Mouse (Mus musculus) intestine, embryonic 14.5 days (tissue): Measurements from ENCODE around the gene Ankra2. TPM values are rescaled to one million over a fixed set of nuclear protein-coding genes. Genes with fewer than 3 reads are reported as not detected.
A peak's percentile ranks its signal among the peaks of the same experiment; 100 is the strongest.

Experiments used
- ATAC-seq: fragments of 200-750 bp; cut with Nextera tagmentation; replicated peaks from 2 replicates; pipeline ENCODE4 v1.8.0; 2017; ENCODE audit warnings: low read depth, moderate number of reproducible peaks, moderate TSS enrichment, moderate library complexity; ENCODE audit not compliant: low FRiP score, low TSS enrichment
- DNase-seq: peaks from one replicate; pipeline ENCODE4 v3.0.0-alpha.2; 2018; ENCODE audit warnings: low spot score
- H3K27ac ChIP-seq: fragments of 300-500 bp; sonication (generic); 2 replicates; pipeline ENCODE4 v1.5.1; 2014; ENCODE audit warnings: low read depth, mild to moderate bottlenecking, control low read depth
- H3K27me3 ChIP-seq: fragments of 300-500 bp; sonication (generic); replicated peaks from 2 replicates; pipeline ENCODE4 v1.6.1; 2014; ENCODE audit warnings: low read length, control low read depth; ENCODE audit not compliant: control insufficient read depth, insufficient read depth
- H3K36me3 ChIP-seq: fragments of 300-500 bp; sonication (generic); 2 replicates; pipeline ENCODE4 v1.6.1; 2014; ENCODE audit warnings: low read length, control low read depth; ENCODE audit not compliant: control insufficient read depth, insufficient read depth
- H3K4me1 ChIP-seq: fragments of 300-500 bp; sonication (generic); replicated peaks from 2 replicates; pipeline ENCODE4 v1.6.1; 2014; ENCODE audit warnings: low read length, control low read depth, mixed read lengths; ENCODE audit not compliant: control insufficient read depth, insufficient read depth
- H3K4me2 ChIP-seq: fragments of 300-500 bp; sonication (generic); 2 replicates; pipeline ENCODE4 v1.6.1; 2014; ENCODE audit warnings: low read length
- H3K4me3 ChIP-seq: fragments of 300-500 bp; sonication (generic); 2 replicates; pipeline ENCODE4 v1.5.1; 2014; ENCODE audit warnings: low read depth, low read length, control low read depth, mixed read lengths
- H3K9ac ChIP-seq: fragments of 300-500 bp; sonication (generic); 2 replicates; pipeline ENCODE4 v1.6.1; 2014; ENCODE audit warnings: mild to moderate bottlenecking, low read length
- H3K9me3 ChIP-seq: fragments of 300-500 bp; sonication (generic); 2 replicates; pipeline ENCODE4 v1.6.1; 2016; ENCODE audit warnings: low read length, control low read depth; ENCODE audit not compliant: control insufficient read depth
- WGBS: fragments of 180-500 bp; shearing (Covaris S2); extraction: QIAGEN DNeasy Blood & Tissue Kit; methylation state at CpG from one replicate; pipeline ENCODE4 v1.1.7; 2014; 5-methylcytosine and 5-hydroxymethylcytosine counted together
- polyA plus RNA-seq: library from polyadenylated mRNA; unstranded; fragments of >200 nt; fragmentation: Nextera tagmentation; extraction: Ambion mirVana; gene quantifications from 2 replicates; pipeline ENCODE4 v1.2.1, GENCODE M21; 2014

The Ankra2 gene
- polyA plus RNA-seq, 1 experiment from 2014 or later, result 26.4 TPM

DNA sequence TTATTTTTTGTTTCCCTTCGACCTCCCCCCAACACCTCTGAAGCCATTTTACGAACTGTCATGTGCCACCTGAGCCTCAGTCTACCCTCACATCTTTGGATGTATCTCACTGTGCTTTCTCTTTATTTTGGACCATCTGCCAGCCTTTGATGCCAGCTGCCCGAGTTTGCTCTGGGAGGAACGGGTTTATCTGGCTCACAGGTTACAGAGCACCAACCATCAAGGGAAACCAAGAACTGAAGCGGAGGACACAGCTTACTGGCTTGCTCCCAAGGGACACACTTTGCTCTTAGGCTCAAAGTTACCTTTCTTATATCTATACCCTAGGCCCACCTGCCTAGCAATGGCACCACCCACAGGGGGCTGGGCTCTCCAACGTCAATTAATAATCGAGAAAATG is 17.5 kb upstream of the Ankra2 start:
- Histone ChIP-seq H3K4me1 (no peaks in the 10 kb centered on the region), H3K4me2 (no peak overlapping the region), H3K4me3 (no peak overlapping the region), H3K9me3 (no peaks in the 10 kb centered on the region), H3K27me3 (no peaks in the 10 kb centered on the region), H3K9ac (no peak overlapping the region), H3K36me3 (peaks cover 39% of the 10 kb centered on the region), H3K27ac (no peak overlapping the region)
- DNase-seq (no peak), ATAC-seq (no peak)
- 70% methylated on average over 7 of the region's 7 CpGs for WGBS

DNA sequence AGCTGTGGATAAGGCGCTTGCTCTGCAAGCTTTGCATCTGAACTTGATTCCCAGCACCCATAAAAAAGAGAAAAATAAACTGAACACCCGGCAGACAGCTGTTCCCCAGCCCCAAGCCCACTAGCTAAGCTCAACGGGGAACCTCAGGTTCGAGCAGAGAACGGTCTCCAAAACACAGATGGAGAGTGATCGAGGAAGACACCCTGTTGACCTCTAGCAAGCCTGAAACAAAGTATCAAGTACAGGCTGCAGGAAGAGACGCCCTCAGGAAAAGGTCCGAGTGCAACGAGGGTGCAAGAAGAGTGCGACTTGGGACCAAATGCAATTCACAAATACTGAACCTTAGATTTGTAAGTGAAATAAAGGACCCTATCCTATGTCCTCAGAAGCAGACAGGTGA is 13.3 kb upstream of the Ankra2 start:
- Histone ChIP-seq H3K36me3 (peaks cover 80% of the 10 kb centered on the region), H3K9ac (no peak overlapping the region), H3K27me3 (no peaks in the 10 kb centered on the region), H3K27ac (no peak overlapping the region), H3K9me3 (no peaks in the 10 kb centered on the region), H3K4me2 (no peak overlapping the region), H3K4me3 (no peak overlapping the region), H3K4me1 (no peaks in the 10 kb centered on the region)
- 91% methylated on average over 10 of the region's 10 CpGs for WGBS
- DNase-seq (no peak), ATAC-seq (no peak)

DNA sequence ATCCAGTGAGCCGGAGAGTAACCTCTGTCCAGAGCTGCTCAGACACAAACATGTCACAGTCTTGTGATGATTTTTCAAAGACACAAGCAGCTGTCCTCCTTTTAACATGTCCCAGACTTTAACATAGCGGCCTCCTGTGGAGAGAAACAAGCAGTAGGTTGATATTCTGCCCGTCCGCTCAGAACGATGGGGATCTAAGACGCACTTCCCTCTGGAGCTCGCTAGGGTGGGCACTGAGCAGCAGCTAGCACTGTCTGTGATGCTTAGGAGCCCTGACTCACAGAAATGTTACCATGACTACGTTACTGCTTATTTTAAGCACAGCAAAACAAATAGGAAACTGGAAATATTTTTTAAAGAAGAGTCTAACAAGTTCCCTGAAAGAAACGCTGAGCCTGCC is 8.0 kb upstream of the Ankra2 start:
- Histone ChIP-seq H3K9ac (no peak overlapping the region), H3K27me3 (no peaks in the 10 kb centered on the region), H3K9me3 (no peaks in the 10 kb centered on the region), H3K4me2 (no peak overlapping the region), H3K4me1 (no peaks in the 10 kb centered on the region), H3K4me3 (no peak overlapping the region), H3K27ac (no peak overlapping the region), H3K36me3 (peaks cover 97% of the 10 kb centered on the region)
- WGBS, result 73% methylated on average over 9 of the region's 9 CpGs
- DNase-seq (no peak), ATAC-seq (no peak)

DNA sequence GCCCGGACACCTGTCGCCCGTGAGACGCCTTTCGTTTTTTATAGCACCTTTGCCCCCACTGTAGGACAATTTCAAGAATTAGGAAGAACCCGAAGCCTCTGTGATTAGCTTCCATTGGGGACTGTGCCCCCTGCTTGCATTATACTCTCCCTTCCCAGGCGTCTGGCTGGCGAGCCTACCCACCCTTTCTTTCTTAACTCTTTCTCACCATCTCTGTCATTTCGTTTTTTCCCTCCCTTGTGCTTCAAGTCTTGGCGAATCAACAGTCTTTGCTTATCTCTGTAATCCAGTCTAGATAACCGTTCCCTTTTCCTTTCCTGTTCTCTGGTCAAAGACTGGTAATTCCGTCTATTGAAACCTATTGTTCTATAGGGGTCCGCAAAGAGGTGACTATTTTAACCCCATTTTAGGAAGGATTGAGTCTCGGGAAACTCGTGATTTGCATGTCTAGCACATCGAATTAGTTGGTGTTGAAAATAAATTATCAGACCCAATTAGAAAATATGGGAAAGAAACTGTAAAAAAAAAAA is 649 bp downstream of the Ankra2 start:
- Histone ChIP-seq H3K4me1 (peaks cover 17% of the 10 kb centered on the region), H3K36me3 (peaks cover 31% of the 10 kb centered on the region), H3K4me2 (peak overlapping the region; percentile 82), H3K27me3 (no peaks in the 10 kb centered on the region), H3K4me3 (peak overlapping the region; percentile 89), H3K9me3 (no peaks in the 10 kb centered on the region), H3K9ac (peak overlapping the region; percentile 75), H3K27ac (peak overlapping the region; percentile 91)
- 1% methylated on average over 16 of the region's 16 CpGs for WGBS
- ATAC-seq (no peak), DNase-seq (no peak)

DNA sequence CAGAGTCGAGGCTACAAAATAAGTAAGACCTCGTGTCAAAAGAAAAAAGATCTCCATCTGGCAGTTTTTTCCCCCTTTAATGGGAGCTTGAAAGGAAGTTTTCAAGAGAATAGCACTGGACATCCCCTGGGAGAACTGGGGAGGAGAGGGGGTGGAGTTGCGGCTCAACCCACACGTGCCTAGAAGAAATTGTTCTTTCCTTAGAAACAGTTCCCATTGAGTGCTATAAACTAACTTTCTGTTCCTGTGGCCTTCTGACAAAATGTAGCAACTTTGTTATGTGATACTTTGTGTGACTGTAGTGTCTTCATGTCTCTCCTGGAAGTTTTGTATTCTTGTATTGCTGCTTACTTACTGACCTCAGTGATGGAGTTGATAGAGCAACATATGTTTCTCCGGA is 1.2 kb downstream of the Ankra2 start:
- peak overlapping the region; percentile 75 for H3K9ac ChIP-seq
- ATAC-seq (no peak), DNase-seq (no peak)
- peak overlapping the region; percentile 89 for H3K4me3 ChIP-seq
- H3K9me3 ChIP-seq, result no peaks in the 10 kb centered on the region
- 33% methylated on average over 5 of the region's 5 CpGs for WGBS
- no peaks in the 10 kb centered on the region for H3K27me3 ChIP-seq
- peaks cover 17% of the 10 kb centered on the region for H3K4me1 ChIP-seq
- H3K36me3 ChIP-seq, result peaks cover 25% of the 10 kb centered on the region
- peak overlapping the region; percentile 82 for H3K4me2 ChIP-seq
- H3K27ac ChIP-seq, result no peak overlapping the region

DNA sequence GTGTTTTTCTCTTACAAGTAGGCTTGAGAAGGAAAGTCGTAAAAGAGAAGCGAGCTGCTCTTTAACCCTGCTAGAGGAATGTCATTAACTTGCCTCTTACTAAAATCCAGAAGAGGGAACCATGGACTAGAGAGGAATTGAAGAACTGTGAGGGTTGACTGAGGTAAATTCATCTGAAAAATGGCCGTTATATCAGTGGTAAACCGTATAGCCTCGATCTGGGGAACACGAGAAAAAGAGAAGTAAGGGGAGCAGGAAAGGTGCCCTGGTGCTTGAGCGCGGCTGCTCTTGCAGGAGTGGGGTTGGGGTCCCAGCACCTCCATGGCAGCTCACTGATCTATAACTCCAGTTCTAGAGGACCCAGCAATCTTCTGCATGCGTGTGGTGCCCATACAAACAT is 11.1 kb downstream of the Ankra2 start:
- no peak overlapping the region for H3K4me2 ChIP-seq
- no peaks in the 10 kb centered on the region for H3K9me3 ChIP-seq
- 92% methylated on average over 9 of the region's 9 CpGs for WGBS
- H3K4me3 ChIP-seq, result no peak overlapping the region
- no peak for DNase-seq
- H3K27ac ChIP-seq, result no peak overlapping the region
- H3K9ac ChIP-seq, result no peak overlapping the region
- peaks cover 61% of the 10 kb centered on the region for H3K36me3 ChIP-seq
- no peaks in the 10 kb centered on the region for H3K27me3 ChIP-seq
- H3K4me1 ChIP-seq, result no peaks in the 10 kb centered on the region
- no peak for ATAC-seq

DNA sequence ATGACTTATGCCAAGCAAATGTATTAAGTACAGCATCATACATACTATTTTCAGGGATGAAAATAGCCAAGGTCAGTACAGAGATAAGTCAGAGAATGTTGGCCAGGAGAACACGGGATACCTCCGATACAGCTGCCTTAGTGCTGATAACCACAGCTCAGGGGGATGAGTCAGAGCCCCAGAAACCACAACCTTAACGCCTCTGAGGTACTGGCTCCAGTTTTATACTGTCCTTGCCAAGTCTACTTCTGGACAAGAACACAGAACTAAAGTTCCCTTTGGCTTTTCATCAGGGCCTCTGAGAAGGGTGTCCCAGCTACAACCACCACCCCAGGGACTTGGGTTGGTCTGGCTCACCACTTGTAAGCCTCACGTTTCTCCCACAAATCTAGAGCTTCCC is 12.8 kb downstream of the Ankra2 start:
- DNase-seq, result no peak

DNA sequence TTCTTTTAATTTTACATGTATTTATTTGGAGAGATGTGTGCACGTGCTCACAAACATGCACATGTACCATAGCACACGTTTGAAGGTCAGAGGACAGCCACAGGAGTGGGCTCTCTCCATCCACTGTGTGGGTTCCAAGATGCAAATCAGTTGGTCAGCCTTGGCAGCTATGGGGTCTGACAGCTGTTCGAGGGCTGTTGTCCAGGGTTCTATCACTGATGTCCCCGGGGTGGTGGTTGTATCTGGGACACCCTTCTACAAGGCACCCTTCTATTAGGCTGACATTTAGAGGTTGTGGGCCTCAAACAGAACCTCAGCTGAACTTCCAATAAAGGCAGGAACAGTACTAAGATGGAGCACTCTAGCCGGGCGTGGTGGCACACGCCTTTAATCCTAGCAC is 13.4 kb downstream of the Ankra2 start:
- Histone ChIP-seq H3K27me3 (no peaks in the 10 kb centered on the region), H3K27ac (no peak overlapping the region), H3K4me2 (no peak overlapping the region), H3K36me3 (peaks cover 42% of the 10 kb centered on the region), H3K9me3 (no peaks in the 10 kb centered on the region), H3K4me3 (no peak overlapping the region), H3K9ac (no peak overlapping the region), H3K4me1 (no peaks in the 10 kb centered on the region)
- DNase-seq (no peak), ATAC-seq (no peak)
- WGBS, result 89% methylated on average over 7 of the region's 7 CpGs

More for the DNA sequence above, 12.8 kb downstream of the Ankra2 start:
- Histone ChIP-seq H3K27ac (no peak overlapping the region), H3K36me3 (peaks cover 48% of the 10 kb centered on the region), H3K4me2 (no peak overlapping the region), H3K4me3 (no peak overlapping the region), H3K9ac (no peak overlapping the region), H3K27me3 (no peaks in the 10 kb centered on the region), H3K9me3 (no peaks in the 10 kb centered on the region), H3K4me1 (no peaks in the 10 kb centered on the region)
- ATAC-seq, result no peak
- WGBS, result 79% methylated on average over 4 of the region's 4 CpGs

DNA sequence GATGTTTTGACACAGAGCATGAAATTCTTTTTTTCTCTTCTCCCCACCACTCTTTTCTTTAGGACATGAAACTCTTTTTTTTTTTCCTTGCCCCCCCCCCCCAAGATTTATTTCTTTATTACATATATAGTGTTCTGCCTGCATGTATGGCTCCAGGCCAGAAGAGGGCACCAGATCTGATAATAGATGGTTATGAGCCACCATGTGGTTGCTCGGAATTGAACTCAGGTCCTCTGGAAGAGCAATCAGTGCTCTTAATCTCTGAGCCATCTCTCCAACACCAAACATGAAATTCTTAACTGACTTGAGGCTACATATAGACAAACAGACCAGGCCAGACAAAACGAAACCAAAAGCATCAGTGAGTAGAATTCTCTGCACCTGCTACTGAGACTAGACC is 14.6 kb downstream of the Ankra2 start:
- ATAC-seq (no peak), DNase-seq (no peak)
- H3K4me1 ChIP-seq, result no peaks in the 10 kb centered on the region
- H3K4me3 ChIP-seq, result no peak overlapping the region
- no peaks in the 10 kb centered on the region for H3K27me3 ChIP-seq
- no peak overlapping the region for H3K27ac ChIP-seq
- no peaks in the 10 kb centered on the region for H3K9me3 ChIP-seq
- H3K36me3 ChIP-seq, result peaks cover 29% of the 10 kb centered on the region
- WGBS, result 93% methylated on average over 2 of the region's 2 CpGs
- H3K4me2 ChIP-seq, result no peak overlapping the region
- no peak overlapping the region for H3K9ac ChIP-seq
